Mouse (Mus musculus) CD4-positive, CD25-positive, alpha-beta regulatory T cell (primary cell): ENCODE measurements around the gene Slc5a11. TPM values are rescaled to one million over a fixed set of nuclear protein-coding genes. Genes with fewer than 3 reads are reported as not detected.

Experiments used
- polyA plus RNA-seq: library from polyadenylated mRNA; unstranded; fragments of 100-300 nt; shearing (Covaris generic); gene quantifications from one replicate; pipeline ENCODE4 v1.2.1, GENCODE M21; 2017

Slc5a11 gene
- polyA plus RNA-seq: 0.54 TPM

DNA sequence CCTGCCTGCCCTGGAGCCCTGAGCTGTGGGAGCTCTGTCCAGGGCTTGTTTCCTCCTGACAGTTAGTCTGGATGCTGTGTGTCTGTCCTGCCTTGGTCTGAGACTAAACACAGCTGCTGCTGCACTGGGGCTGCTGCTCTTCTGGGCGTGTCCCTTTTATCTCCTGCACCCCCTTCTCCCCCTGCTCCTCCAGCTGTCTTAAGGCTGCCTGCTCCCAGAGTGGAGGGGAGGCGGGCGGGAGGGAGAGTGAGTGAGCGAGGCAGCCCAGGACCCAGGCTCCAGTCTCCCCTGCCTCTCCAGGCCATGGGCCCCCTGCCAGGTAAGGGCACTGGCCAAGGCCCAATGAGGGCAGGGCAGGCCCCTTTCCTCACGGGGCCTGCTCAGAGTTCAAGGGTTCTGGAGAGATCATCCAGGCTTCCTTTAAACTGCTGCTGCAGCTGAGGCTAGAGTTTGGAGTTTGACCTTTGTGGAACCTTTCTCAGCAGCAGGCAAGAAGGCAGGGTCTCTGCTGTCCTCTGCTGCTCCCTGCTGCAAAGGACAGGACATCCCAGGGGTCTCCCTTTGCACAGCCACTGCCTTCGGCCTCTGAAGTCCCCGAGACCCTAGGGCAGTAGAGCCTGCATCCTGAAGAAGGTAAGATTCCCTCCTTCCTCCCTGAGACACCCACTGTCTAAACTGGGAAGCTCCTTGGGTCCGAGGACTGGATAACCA lies at the start of gene Slc5a11:
Gene Slc5a11, plus strand, starts transcription at position 416 of the 711 bp plus-strand sequence.

Other genes with a start within 250 kb of the Slc5a11 start
- gene Rbbp6, start 249.1 kb upstream of the Slc5a11 start, polyA plus RNA-seq: 48.0 TPM
- gene Tnrc6a, start 90.9 kb upstream of the Slc5a11 start, polyA plus RNA-seq: 82.3 TPM
- 35.9 TPM for gene Lcmt1, start 155.0 kb downstream of the Slc5a11 start, polyA plus RNA-seq
- gene Arhgap17, start 155.1 kb downstream of the Slc5a11 start, polyA plus RNA-seq: 50.0 TPM
- 0.16 TPM for gene Aqp8, start 247.5 kb downstream of the Slc5a11 start, polyA plus RNA-seq